Mouse (Mus musculus) lung, postnatal 0 days (tissue): ENCODE measurements around the gene Stx6.

Experiments used
- CTCF ChIP-seq: IDR thresholded peaks from 2 replicates; pipeline ENCODE4 v1.5.1; 2016; ENCODE audit warnings: antibody characterized with exemption, mild to moderate bottlenecking
- EP300 ChIP-seq: IDR thresholded peaks from 2 replicates; pipeline ENCODE4 v1.6.1; 2016; ENCODE audit warnings: antibody characterized with exemption, mild to moderate bottlenecking, control low read depth

DNA sequence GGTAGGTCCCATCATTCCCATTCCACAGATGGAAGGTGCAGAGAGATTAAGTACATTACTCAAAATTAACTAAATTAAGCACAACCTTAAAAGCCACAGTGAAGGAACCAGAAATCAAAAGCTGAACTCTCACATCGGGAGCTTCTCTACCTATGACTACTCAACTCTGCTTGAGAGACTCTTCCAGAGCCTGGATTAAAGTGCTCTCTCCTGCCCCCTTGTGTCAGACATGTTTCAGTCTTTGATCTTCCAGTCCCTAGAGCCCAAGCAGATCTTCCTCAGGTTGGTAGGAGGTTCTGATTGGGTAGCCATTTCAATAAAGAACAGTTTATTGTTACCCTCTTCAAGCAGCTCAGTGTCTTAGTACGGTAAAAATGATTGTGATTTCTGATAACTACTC lies 18.4 kb upstream of the Stx6 start:
- TF ChIP-seq CTCF: peak; percentile 79
- no peak for TF ChIP-seq EP300
